Comparison of ENCODE assay signal across 30 mouse cellular contexts in the genomic region with DNA sequence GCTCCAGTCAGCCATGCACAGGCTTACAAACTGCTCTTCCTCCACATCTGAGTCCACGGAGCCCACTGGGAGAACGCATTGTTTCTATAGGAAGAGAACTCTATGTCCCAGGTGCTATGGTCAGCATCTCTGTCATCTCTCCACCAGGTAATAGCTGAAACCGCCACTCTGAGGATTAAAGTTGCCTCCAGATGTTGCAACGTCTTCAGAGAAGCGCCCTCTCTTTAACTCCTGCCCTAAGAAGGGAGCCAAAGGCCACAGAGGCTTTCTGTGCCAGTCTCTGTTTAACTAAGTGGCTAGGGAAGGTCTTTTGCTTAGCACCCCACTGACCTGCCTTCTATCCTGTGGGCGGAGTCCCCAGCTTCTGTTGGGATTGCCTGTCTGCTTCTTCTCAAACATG. TPM values are rescaled to one million over a fixed set of nuclear protein-coding genes. Genes with fewer than 3 reads are reported as not detected.
DNase-seq lines count a peak whose midpoint lies in the region; ATAC-seq and TF ChIP-seq lines count a peak whose summit lies in the region.
"Had no signal": no experiment of that assay in that cellular context is flagged by ENCODE, and none has a peak within 500 bp of the region (broad histone marks: within the 10 kb centered on the region; RNA-seq: fewer than 3 reads in every experiment).

No protein-coding gene starts in this region.

- H3K27me3 ChIP-seq in kidney, adult 2 months (replicated peaks; ENCODE audit: control insufficient read depth, insufficient read depth, low read length) = no peaks in the 10 kb centered on the region
- H3K27me3 ChIP-seq in midbrain, embryonic 12.5 days = no peaks in the 10 kb centered on the region
- no peaks in the 10 kb centered on the region for H3K27me3 ChIP-seq in midbrain, embryonic 16.5 days (ENCODE audit: control insufficient read depth, insufficient read depth, low read depth, low read length)
- no peaks in the 10 kb centered on the region for H3K27me3 ChIP-seq in kidney, postnatal 0 days (ENCODE audit: insufficient read depth, low read length)
- H3K27me3 ChIP-seq: embryonic facial prominence, embryonic 15.5 days; liver, embryonic 15.5 days; stomach, embryonic 15.5 days had no signal

- no peak overlapping the region for H3K4me3 ChIP-seq in kidney, adult 2 months (ENCODE audit: insufficient read depth, low read depth, low read length)
- no peak overlapping the region for H3K4me3 ChIP-seq in midbrain, embryonic 12.5 days
- H3K4me3 ChIP-seq in midbrain, embryonic 16.5 days (ENCODE audit: low read depth, low read length) = no peak overlapping the region
- H3K4me3 ChIP-seq in kidney, postnatal 0 days (replicated peaks; ENCODE audit: low read depth, low read length) = no peak overlapping the region
- H3K4me3 ChIP-seq: embryonic facial prominence, embryonic 15.5 days; gastrocnemius, adult 2 months; left cerebral cortex, adult 2 months; limb, embryonic 10.5 days; liver, embryonic 15.5 days; stomach, embryonic 15.5 days had no signal

- H3K9me3 ChIP-seq in midbrain, embryonic 12.5 days = no peaks in the 10 kb centered on the region
- no peaks in the 10 kb centered on the region for H3K9me3 ChIP-seq in midbrain, embryonic 16.5 days (replicated peaks; ENCODE audit: control insufficient read depth, low read length, poor library complexity, severe bottlenecking)
- H3K9me3 ChIP-seq in kidney, postnatal 0 days (replicated peaks; ENCODE audit: low read length) = no peaks in the 10 kb centered on the region
- H3K9me3 ChIP-seq: embryonic facial prominence, embryonic 15.5 days; limb, embryonic 10.5 days; liver, embryonic 15.5 days; stomach, embryonic 15.5 days had no signal

- WGBS in kidney, adult 2 months = 79% methylated on average over 6 of the region's 6 CpGs
- 81% methylated on average over 6 of the region's 6 CpGs for WGBS in midbrain, embryonic 12.5 days
- WGBS in midbrain, embryonic 16.5 days = 79% methylated on average over 6 of the region's 6 CpGs
- WGBS in kidney, postnatal 0 days = 79% methylated on average over 6 of the region's 6 CpGs

- no peak overlapping the region for H3K4me2 ChIP-seq in midbrain, embryonic 12.5 days (replicated peaks)
- no peak overlapping the region for H3K4me2 ChIP-seq in midbrain, embryonic 16.5 days (ENCODE audit: low read length)
- H3K4me2 ChIP-seq in kidney, postnatal 0 days (ENCODE audit: low read length) = no peak overlapping the region
- H3K4me2 ChIP-seq: embryonic facial prominence, embryonic 15.5 days; heart, embryonic 11.5 days; liver, embryonic 15.5 days; stomach, embryonic 15.5 days had no signal

- TF ChIP-seq CTCF in kidney, adult 2 months (conservative IDR thresholded peaks at IDR 0.05; ENCODE audit: insufficient read depth, insufficient read length, low read depth, low read length) = no peak
- no peak for TF ChIP-seq CTCF in kidney, postnatal 0 days (IDR thresholded peaks at IDR 0.05; ENCODE audit: low read depth)

- no peak for ATAC-seq in midbrain, embryonic 12.5 days (ENCODE audit: low FRiP score, low read depth)
- ATAC-seq in midbrain, embryonic 16.5 days = no peak
- ATAC-seq in kidney, postnatal 0 days (replicated peaks; ENCODE audit: low FRiP score, low read depth) = no peak

- DNase-seq in kidney, adult 2 months = peak; percentile 39
- DNase-seq in kidney, postnatal 10 days = no peak
- no peak for DNase-seq in kidney, postnatal 0 days (ENCODE audit: low spot score)
- no peak for DNase-seq in layer of hippocampus, adult 18-20 months (ENCODE audit: low spot score in 2 of 2)
- DNase-seq in gastrocnemius, postnatal 36 days = no peak
- DNase-seq: adrenal gland, adult 2 months; cerebellum, adult 11 months; cerebellum, adult 9-11 months; gastrocnemius, adult 2 months; liver; right cerebral cortex, adult 18-20 months; right cerebral cortex, postnatal 4 days; thymus, adult 18-20 months; thymus, postnatal 36 days had no signal

- no peaks in the 10 kb centered on the region for H3K36me3 ChIP-seq in kidney, adult 2 months (ENCODE audit: control insufficient read depth, insufficient read depth, low read length)
- peaks cover 43% of the 10 kb centered on the region for H3K36me3 ChIP-seq in midbrain, embryonic 12.5 days
- peaks cover 21% of the 10 kb centered on the region for H3K36me3 ChIP-seq in midbrain, embryonic 16.5 days (ENCODE audit: control insufficient read depth, insufficient read depth, low read length)
- H3K36me3 ChIP-seq in kidney, postnatal 0 days (ENCODE audit: insufficient read depth, low read length) = no peaks in the 10 kb centered on the region
- H3K36me3 ChIP-seq: embryonic facial prominence, embryonic 15.5 days; liver, embryonic 15.5 days; stomach, embryonic 15.5 days had no signal

- TF ChIP-seq POLR2A in kidney, adult 2 months (IDR thresholded peaks at IDR 0.05; ENCODE audit: low read depth, low read length) = no peak

- H3K9ac ChIP-seq in midbrain, embryonic 12.5 days (replicated peaks) = no peak overlapping the region
- no peak overlapping the region for H3K9ac ChIP-seq in midbrain, embryonic 16.5 days (ENCODE audit: low read depth, low read length)
- no peak overlapping the region for H3K9ac ChIP-seq in kidney, postnatal 0 days (ENCODE audit: low read depth, low read length)
- H3K9ac ChIP-seq: embryonic facial prominence, embryonic 15.5 days; liver, embryonic 15.5 days; stomach, embryonic 15.5 days had no signal

- intact Hi-C loops in gastrocnemius, postnatal 36 days (cut with DNase I) = loop anchor here (10.0 kb wide), 1 partner anchor 146 kb away; no protein-coding TSS in a partner anchor

- no peaks in the 10 kb centered on the region for H3K4me1 ChIP-seq in kidney, adult 2 months (ENCODE audit: control insufficient read depth, insufficient read depth, low read length)
- H3K4me1 ChIP-seq in midbrain, embryonic 12.5 days = peaks cover 18% of the 10 kb centered on the region
- 0 out of 2 replicates have a peak, but pooled peaks cover 3% of the 10 kb centered on the region for H3K4me1 ChIP-seq in midbrain, embryonic 16.5 days (ENCODE audit: control insufficient read depth, insufficient read depth, low read length)
- no peaks in the 10 kb centered on the region for H3K4me1 ChIP-seq in kidney, postnatal 0 days (replicated peaks; ENCODE audit: insufficient read depth, low read length)
- H3K4me1 ChIP-seq: embryonic facial prominence, embryonic 15.5 days; limb, embryonic 10.5 days; liver, embryonic 15.5 days; stomach, embryonic 15.5 days had no signal

- no peak overlapping the region for H3K27ac ChIP-seq in kidney, adult 2 months (ENCODE audit: insufficient read depth, low read depth, low read length)
- peak overlapping the region; percentile 54; the same call in 1 of the 2 replicates for H3K27ac ChIP-seq in midbrain, embryonic 12.5 days (replicated peaks)
- no peak overlapping the region for H3K27ac ChIP-seq in midbrain, embryonic 16.5 days (ENCODE audit: low read length)
- H3K27ac ChIP-seq in kidney, postnatal 0 days = peak overlapping the region; percentile 20; the same call in 1 of the 2 replicates
- H3K27ac ChIP-seq: embryonic facial prominence, embryonic 15.5 days; gastrocnemius, adult 2 months; left cerebral cortex, adult 2 months; limb, embryonic 10.5 days; liver, embryonic 15.5 days; macrophage; stomach, embryonic 15.5 days had no signal

RNA-seq across cellular contexts. Expression of gene Ucp1, which starts 39.3 kb away (rescaled TPM):
- 255 and 374 TPM in 2 replicates for polyA plus RNA-seq in kidney, adult 2 months (2012; rRNA removed)
- polyA plus RNA-seq in midbrain, embryonic 12.5 days (2016; fragmentation: Nextera tagmentation; extraction: Ambion mirVana) = not detected in 2 replicates
- 0.18 TPM in 1 of 2 replicates, not detected in the other for polyA plus RNA-seq in midbrain, embryonic 16.5 days (2015; fragmentation: Nextera tagmentation; extraction: Ambion mirVana)
- 0.07 TPM in 1 of 2 replicates, not detected in the other for polyA plus RNA-seq in kidney, postnatal 0 days (2015; fragmentation: Nextera tagmentation; extraction: Ambion mirVana)
- total RNA-seq in layer of hippocampus, adult 18-20 months (2021) = not detected
- total RNA-seq in gastrocnemius, postnatal 36 days (2021) = not detected
- total RNA-seq: common myeloid progenitor, adult 5-6 weeks; gastrocnemius, adult 2 months; hematopoietic stem cell, adult 5-6 weeks; layer of hippocampus, postnatal 10 days; left cerebral cortex, adult 2 months; MEL had no signal
- polyA plus RNA-seq: C2C12; heart, embryonic 11.5 days; heart, postnatal 0 days; limb, embryonic 10.5 days; liver, embryonic 15.5 days; lung, embryonic 16.5 days; macrophage; stomach, embryonic 15.5 days had no signal

Comparison
In these comparisons a context has a peak if more than half of its experiments do, and no peak if none do; other contexts are left out.
1. H3K27ac ChIP-seq: peak in midbrain, embryonic 12.5 days (single experiment) and kidney, postnatal 0 days (single experiment); none in kidney, adult 2 months (single experiment) and midbrain, embryonic 16.5 days (single experiment).
2. RNA of gene Ucp1, which starts 39.3 kb away (polyA plus RNA-seq): 255 to 374 TPM in kidney, adult 2 months; 0.18 TPM in midbrain, embryonic 16.5 days, 0.07 TPM in kidney, postnatal 0 days and not detected in midbrain, embryonic 12.5 days; every median in the first group is over 100 times any median in the second.